Mouse (Mus musculus) effector memory CD4-positive, alpha-beta T cell, adult 7 months (primary cell): ENCODE results near the gene Btbd35f26. TPM values are rescaled to one million over a fixed set of nuclear protein-coding genes. Genes with fewer than 3 reads are reported as not detected.

Source experiments
- polyA plus RNA-seq: library from polyadenylated mRNA; unstranded; fragments of 100-300 nt; shearing (Covaris generic); gene quantifications from one replicate; pipeline ENCODE4 v1.2.1, GENCODE M21; 2017

Btbd35f26 gene
- not detected for polyA plus RNA-seq

DNA sequence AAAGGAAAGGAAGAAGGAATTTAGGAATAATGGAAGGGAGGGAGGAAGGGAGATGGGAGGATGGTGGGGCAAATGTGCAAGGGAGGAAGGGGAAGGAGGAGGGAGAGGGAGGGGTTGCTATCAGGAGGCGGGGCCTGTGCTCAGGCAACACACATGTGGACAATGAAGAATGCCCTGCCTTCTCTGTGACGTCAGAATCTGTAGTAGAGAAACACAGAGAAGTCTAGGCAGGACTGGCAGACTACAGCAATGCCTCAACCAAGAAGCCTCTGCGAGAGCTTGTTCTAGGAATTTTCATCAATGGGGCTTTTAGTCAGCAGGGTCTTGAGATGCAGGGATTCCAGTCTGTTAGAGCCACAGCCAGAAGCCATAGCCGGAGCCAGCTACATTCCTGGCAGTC, at the start of gene Btbd35f26:
TSS of gene Btbd35f26 (plus strand) at position 301 of the 400 bp plus-strand sequence.

DNA sequence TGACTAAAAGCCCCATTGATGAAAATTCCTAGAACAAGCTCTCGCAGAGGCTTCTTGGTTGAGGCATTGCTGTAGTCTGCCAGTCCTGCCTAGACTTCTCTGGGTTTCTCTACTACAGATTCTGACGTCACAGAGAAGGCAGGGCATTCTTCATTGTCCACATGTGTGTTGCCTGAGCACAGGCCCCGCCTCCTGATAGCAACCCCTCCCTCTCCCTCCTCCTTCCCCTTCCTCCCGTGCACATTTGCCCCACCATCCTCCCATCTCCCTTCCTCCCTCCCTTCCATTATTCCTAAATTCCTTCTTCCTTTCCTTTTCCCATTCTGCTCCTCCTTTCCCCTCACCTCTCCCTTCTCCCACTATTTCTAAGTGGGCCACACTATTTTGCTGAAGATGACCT, 47.6 kb downstream of the Btbd35f26 start, which contains the start of gene Btbd35f19:
TSS of gene Btbd35f19 (minus strand) at position 101 of the 400 bp plus-strand sequence.

Other genes starting within 250 kb of the Btbd35f26 start
- gene Btbd35f29, start 218.8 kb upstream of the Btbd35f26 start, polyA plus RNA-seq = not detected
- gene Spin2f, start 82.6 kb upstream of the Btbd35f26 start, polyA plus RNA-seq = not detected
- not detected for gene Btbd35f19, start 47.5 kb downstream of the Btbd35f26 start, polyA plus RNA-seq
- gene Gm21883, start 237.8 kb downstream of the Btbd35f26 start, polyA plus RNA-seq = 4.4 TPM